Mouse (Mus musculus): Measurements from ENCODE around the gene 1700012B09Rik. TPM values are rescaled to one million over a fixed set of nuclear protein-coding genes. Genes with fewer than 3 reads are reported as not detected.

1700012B09Rik gene
- polyA plus RNA-seq, 1 experiment from 2014 or later: not detected

GRCm38 (mm10) chr9:14758590-14758989 lies 12.2 kb downstream of the 1700012B09Rik start:
- no peak overlapping the region for H3K4me2 ChIP-seq (replicated peaks)
- H3K4me3 ChIP-seq (replicated peaks): no peak overlapping the region
- no peaks in the 10 kb centered on the region for H3K27me3 ChIP-seq (replicated peaks)
- H3K9ac ChIP-seq: no peak overlapping the region
- H3K27ac ChIP-seq: no peak overlapping the region
- WGBS: 56% methylated on average over 7 of the region's 7 CpGs
- H3K36me3 ChIP-seq: no peaks in the 10 kb centered on the region
- H3K9me3 ChIP-seq: no peaks in the 10 kb centered on the region
- no peaks in the 10 kb centered on the region for H3K4me1 ChIP-seq (replicated peaks)
- ATAC-seq: no peak

- Histone ChIP-seq H3K27ac (no peak overlapping the region), H3K4me3 (replicated peaks) (no peak overlapping the region)
- no peak for ATAC-seq
Measured at GRCm38 (mm10) chr9:14754469-14754868, 16.4 kb downstream of the 1700012B09Rik start.

DNA sequence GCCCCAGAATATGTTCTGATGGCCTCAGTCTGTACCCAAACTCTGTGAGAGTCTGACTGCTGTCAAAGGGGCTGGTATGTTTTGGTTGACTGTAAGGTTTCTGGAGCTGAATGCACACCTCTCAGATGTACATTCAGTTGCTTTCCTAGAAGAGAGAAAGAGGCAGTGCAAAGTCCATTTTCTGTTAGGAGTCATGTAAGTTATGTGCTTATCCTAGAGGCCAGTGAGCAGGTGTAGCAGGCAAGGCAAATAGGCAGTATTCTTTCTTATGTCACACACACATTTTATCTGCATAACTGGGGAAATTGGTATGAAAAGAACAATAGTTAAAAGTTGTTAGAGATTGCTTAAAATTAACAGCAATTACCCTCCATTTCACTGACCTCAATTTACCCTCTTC lies 16.9 kb downstream of the 1700012B09Rik start:
- H3K27me3 ChIP-seq (replicated peaks): no peaks in the 10 kb centered on the region
- no peak overlapping the region for H3K4me3 ChIP-seq (replicated peaks)
- H3K4me2 ChIP-seq (replicated peaks): 0 out of 2 replicates have a peak overlapping the region, but pooled peaks have one; percentile 4
- H3K27ac ChIP-seq: no peak overlapping the region
- no peaks in the 10 kb centered on the region for H3K9me3 ChIP-seq
- no peaks in the 10 kb centered on the region for H3K36me3 ChIP-seq
- no peak overlapping the region for H3K9ac ChIP-seq
- ATAC-seq: peak; percentile 31; the same call in 1 of the 2 replicates
- H3K4me1 ChIP-seq (replicated peaks): peaks cover 10% of the 10 kb centered on the region

More at GRCm38 (mm10) chr9:14754469-14754868, 16.4 kb downstream of the 1700012B09Rik start:
- H3K4me1 ChIP-seq (replicated peaks): peaks cover 10% of the 10 kb centered on the region
- no peaks in the 10 kb centered on the region for H3K9me3 ChIP-seq
- 72% methylated on average over 3 of the region's 3 CpGs for WGBS
- no peak overlapping the region for H3K9ac ChIP-seq
- H3K36me3 ChIP-seq: no peaks in the 10 kb centered on the region
- no peaks in the 10 kb centered on the region for H3K27me3 ChIP-seq (replicated peaks)
- no peak overlapping the region for H3K4me2 ChIP-seq (replicated peaks)

GRCm38 (mm10) chr9:14752001-14752522 lies 18.8 kb downstream of the 1700012B09Rik start, which contains the start of gene Fut4:
Gene Fut4, minus strand, starts transcription at chr9:14752393.
- Histone ChIP-seq H3K36me3 (no peaks in the 10 kb centered on the region), H3K9me3 (no peaks in the 10 kb centered on the region), H3K4me1 (replicated peaks) (peaks cover 10% of the 10 kb centered on the region), H3K27me3 (replicated peaks) (no peaks in the 10 kb centered on the region), H3K4me3 (replicated peaks) (peak within 1 kb of the TSS; percentile 59), H3K27ac (peak within 1 kb of the TSS; percentile 42; the same call in 1 of the 2 replicates), H3K9ac (peak within 1 kb of the TSS; percentile 64), H3K4me2 (replicated peaks) (peak within 1 kb of the TSS; percentile 98)
- WGBS: under 1% methylated on average over 28 of the region's 28 CpGs
- ATAC-seq: peak; percentile 87

DNA sequence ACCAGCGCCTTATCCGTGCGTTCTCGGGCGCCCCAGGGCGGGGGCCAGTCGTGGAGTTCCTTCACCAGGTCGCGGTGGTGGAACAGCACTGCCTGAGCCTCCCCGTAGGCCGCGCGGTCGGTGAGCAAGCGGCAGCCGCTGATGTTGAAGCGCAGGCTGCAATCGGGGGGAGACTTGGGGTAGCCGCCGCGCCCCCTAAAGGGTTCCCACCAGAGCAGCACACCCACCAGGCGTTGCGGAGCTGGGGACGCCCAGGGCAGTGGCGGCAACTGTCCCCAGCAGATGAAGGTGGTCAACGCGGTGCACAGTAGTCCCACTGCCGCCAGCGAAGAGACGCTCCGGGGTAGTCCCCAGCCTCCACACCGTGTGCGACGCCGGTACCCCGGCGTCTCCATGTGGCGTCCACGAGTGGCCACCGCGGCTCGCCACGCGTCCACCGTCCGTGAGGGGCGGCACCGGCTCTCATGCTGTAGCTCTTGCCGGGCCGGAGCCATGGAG lies 19.3 kb downstream of the 1700012B09Rik start:
- peak overlapping the region; percentile 59 for H3K4me3 ChIP-seq (replicated peaks)
- WGBS: under 1% methylated on average over 50 of the region's 50 CpGs
- peak; percentile 75 for ATAC-seq

DNA sequence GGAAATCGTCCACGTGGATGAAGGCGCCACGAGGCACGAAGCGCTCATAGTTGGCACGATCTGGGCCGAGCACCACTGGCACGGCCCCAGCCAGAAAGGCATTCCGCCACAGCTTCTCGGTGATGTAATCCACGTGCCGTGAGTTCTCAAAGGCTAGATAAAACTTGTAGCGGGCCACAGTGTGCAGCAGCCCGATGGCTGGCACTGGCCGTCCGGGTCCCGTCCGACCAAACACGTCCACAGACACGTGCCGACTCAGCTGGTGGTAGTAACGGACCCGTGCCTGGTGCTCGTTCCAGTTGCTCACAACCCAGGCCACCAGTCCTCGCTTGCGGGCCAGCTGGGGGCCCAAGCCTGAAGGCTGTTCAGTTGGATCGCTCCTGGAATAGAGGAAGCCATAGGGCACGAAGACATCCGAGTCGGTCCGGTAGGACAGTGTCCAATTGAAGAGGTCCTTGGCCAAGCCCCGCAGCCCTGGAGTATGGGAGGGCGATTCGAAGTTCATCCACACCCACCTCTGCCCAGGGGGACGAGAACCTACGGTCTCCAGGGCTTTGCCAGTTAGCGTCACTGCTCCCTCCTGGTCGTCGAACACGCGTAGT lies 19.8 kb downstream of the 1700012B09Rik start:
- H3K4me2 ChIP-seq (replicated peaks): peak overlapping the region; percentile 98
- peak overlapping the region; percentile 64 for H3K9ac ChIP-seq
- peaks cover 10% of the 10 kb centered on the region for H3K4me1 ChIP-seq (replicated peaks)
- peak; percentile 1; the same call in 1 of the 2 replicates for ATAC-seq
- H3K27ac ChIP-seq: no peak overlapping the region
- 62% methylated on average over 42 of the region's 42 CpGs for WGBS
- peak overlapping the region; percentile 59 for H3K4me3 ChIP-seq (replicated peaks)
- H3K36me3 ChIP-seq: no peaks in the 10 kb centered on the region
- H3K27me3 ChIP-seq (replicated peaks): no peaks in the 10 kb centered on the region
- H3K9me3 ChIP-seq: no peaks in the 10 kb centered on the region

More for the DNA sequence above, 19.3 kb downstream of the 1700012B09Rik start:
- Histone ChIP-seq H3K4me1 (replicated peaks) (peaks cover 10% of the 10 kb centered on the region), H3K9ac (peak overlapping the region; percentile 64), H3K27me3 (replicated peaks) (no peaks in the 10 kb centered on the region), H3K27ac (0 out of 2 replicates have a peak overlapping the region, but pooled peaks have one; percentile 42), H3K36me3 (no peaks in the 10 kb centered on the region), H3K9me3 (no peaks in the 10 kb centered on the region), H3K4me2 (replicated peaks) (peak overlapping the region; percentile 98)

- 0 out of 2 replicates have a peak, but pooled peaks cover 2% of the 10 kb centered on the region for H3K4me1 ChIP-seq (replicated peaks)
- no peaks in the 10 kb centered on the region for H3K36me3 ChIP-seq
- no peaks in the 10 kb centered on the region for H3K9me3 ChIP-seq
- no peak within 1 kb of the TSS for H3K4me2 ChIP-seq (replicated peaks)
- 83% methylated on average over 19 of the region's 19 CpGs for WGBS
- no peak within 1 kb of the TSS for H3K4me3 ChIP-seq (replicated peaks)
- no peak within 1 kb of the TSS for H3K9ac ChIP-seq
- no peaks in the 10 kb centered on the region for H3K27me3 ChIP-seq (replicated peaks)
- no peak within 1 kb of the TSS for H3K27ac ChIP-seq
- no peak for ATAC-seq
Measured at GRCm38 (mm10) chr9:14740151-14740924, 30.5 kb downstream of the 1700012B09Rik start, which contains the start of gene Piwil4. Gene Piwil4, minus strand, starts transcription at chr9:14740733.

DNA sequence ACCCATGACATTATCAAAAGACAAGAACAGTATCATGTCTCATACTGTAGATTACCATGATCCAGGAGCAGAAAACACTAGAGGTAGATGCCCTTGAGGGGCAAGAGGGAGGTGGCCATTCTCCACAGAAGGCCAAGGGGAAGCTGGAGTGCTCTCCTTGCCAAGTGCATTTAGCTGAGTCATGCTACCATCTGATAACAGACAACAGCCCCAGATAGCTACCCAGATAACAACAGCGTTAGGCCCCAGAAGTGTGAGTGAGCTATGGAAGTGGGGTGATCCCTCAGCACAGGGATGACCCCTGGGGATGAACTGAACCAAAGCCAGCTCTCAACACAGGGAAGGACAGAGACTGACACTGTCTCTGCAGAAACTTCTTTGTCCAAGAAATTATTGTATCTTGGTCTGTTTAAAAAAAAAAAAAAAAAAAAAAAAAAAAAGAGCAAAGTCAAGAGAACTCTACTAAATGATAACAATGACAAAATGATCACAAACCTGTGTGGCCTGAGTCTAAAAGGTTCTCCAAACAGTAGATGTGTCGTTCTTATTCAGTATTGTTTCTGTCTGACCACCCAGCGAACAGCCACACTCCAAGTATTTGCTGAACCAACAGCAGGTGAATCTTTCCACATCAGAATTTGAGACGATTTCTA lies 31.2 kb downstream of the 1700012B09Rik start:
- no peaks in the 10 kb centered on the region for H3K36me3 ChIP-seq
- no peak for ATAC-seq

DNA sequence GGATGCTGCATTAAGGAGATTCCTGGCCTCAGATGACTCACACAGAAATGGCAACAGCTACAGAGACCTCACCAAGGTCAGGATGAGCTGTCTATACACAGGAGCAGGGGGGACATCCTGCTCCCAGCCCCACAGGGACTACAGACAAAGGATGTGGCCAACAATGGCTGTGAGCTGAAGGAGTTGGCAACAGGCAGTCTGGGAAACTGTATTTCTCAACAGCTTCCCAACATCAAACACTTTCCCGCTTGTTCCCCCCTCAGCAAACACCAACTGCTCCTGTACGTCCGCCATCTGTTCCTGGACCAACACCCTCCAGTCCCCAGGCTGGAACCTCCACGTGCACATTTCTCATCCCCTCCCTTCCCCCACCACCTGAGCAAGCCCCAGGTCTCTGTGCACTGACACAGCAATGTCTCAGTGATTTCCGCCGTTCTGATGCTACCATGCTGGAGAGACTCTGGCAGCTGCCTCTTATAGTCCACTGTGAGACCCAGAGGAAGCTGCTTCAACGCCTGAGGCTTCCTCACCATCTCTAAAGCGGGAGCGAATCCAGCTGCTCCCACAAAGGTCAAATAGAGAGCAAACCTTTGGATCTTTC lies 39.8 kb downstream of the 1700012B09Rik start:
- Histone ChIP-seq H3K9ac (no peak overlapping the region), H3K4me1 (replicated peaks) (no peaks in the 10 kb centered on the region), H3K4me3 (replicated peaks) (no peak overlapping the region), H3K4me2 (replicated peaks) (no peak overlapping the region), H3K9me3 (no peaks in the 10 kb centered on the region), H3K27me3 (replicated peaks) (no peaks in the 10 kb centered on the region), H3K36me3 (no peaks in the 10 kb centered on the region), H3K27ac (no peak overlapping the region)
- peak; percentile 76 for ATAC-seq
- 27% methylated on average over 9 of the region's 9 CpGs for WGBS

More for the DNA sequence above, 31.2 kb downstream of the 1700012B09Rik start:
- Histone ChIP-seq H3K9me3 (no peaks in the 10 kb centered on the region), H3K4me3 (replicated peaks) (no peak overlapping the region), H3K9ac (no peak overlapping the region), H3K27ac (no peak overlapping the region), H3K27me3 (replicated peaks) (no peaks in the 10 kb centered on the region), H3K4me2 (replicated peaks) (no peak overlapping the region), H3K4me1 (replicated peaks) (0 out of 2 replicates have a peak, but pooled peaks cover 2% of the 10 kb centered on the region)
- 71% methylated on average over 4 of the region's 4 CpGs for WGBS

DNA sequence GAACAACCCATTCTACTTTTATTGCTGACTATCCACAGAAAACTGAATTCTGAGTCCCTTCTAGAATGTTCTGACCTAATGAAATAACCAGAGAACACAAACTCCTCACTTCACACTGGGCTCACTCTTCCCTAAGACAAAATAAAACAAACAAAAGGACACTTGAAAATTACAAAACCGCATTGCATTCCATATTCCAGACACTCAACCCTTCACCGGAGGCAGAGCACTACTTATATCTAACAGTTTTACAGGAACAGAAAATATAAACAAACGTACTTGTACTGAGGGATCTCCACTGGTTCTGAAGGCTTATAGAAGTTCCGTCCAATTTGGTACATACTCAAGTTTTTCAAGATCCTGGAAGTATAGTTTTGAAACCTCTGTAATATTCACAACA lies 42.5 kb downstream of the 1700012B09Rik start:
- Histone ChIP-seq H3K9ac (no peak overlapping the region), H3K4me2 (replicated peaks) (no peak overlapping the region), H3K4me3 (replicated peaks) (no peak overlapping the region), H3K27ac (no peak overlapping the region), H3K4me1 (replicated peaks) (no peaks in the 10 kb centered on the region; the same call in 1 of the 2 replicates), H3K27me3 (replicated peaks) (no peaks in the 10 kb centered on the region), H3K36me3 (no peaks in the 10 kb centered on the region), H3K9me3 (no peaks in the 10 kb centered on the region)
- no peak for ATAC-seq
- 63% methylated on average over 4 of the region's 4 CpGs for WGBS

GRCm38 (mm10) chr9:14726629-14727028 lies 44.2 kb downstream of the 1700012B09Rik start:
- Histone ChIP-seq H3K4me2 (replicated peaks) (no peak overlapping the region), H3K27me3 (replicated peaks) (no peaks in the 10 kb centered on the region), H3K27ac (no peak overlapping the region), H3K4me3 (replicated peaks) (no peak overlapping the region), H3K9me3 (no peaks in the 10 kb centered on the region), H3K4me1 (replicated peaks) (no peaks in the 10 kb centered on the region; the same call in 1 of the 2 replicates), H3K36me3 (no peaks in the 10 kb centered on the region), H3K9ac (no peak overlapping the region)
- 79% methylated on average over 4 of the region's 4 CpGs for WGBS
- ATAC-seq: no peak
